Mouse (Mus musculus) testis, adult 2 months (tissue): ENCODE results near the gene Bloc1s6. TPM values are rescaled to one million over a fixed set of nuclear protein-coding genes. Genes with fewer than 3 reads are reported as not detected.

Source experiments
- H3K27ac ChIP-seq: fragments of 200-500 bp; 2 replicates; pipeline ENCODE4 v1.5.1; 2012; ENCODE audit warnings: low read depth, low read length; ENCODE audit not compliant: control insufficient read depth, insufficient read depth
- H3K27me3 ChIP-seq: fragments of 200-500 bp; 2 replicates; pipeline ENCODE4 v1.6.1; 2012; ENCODE audit warnings: mild to moderate bottlenecking, low read length, moderate library complexity; ENCODE audit not compliant: control insufficient read depth, insufficient read depth
- H3K36me3 ChIP-seq: fragments of 200-500 bp; 2 replicates; pipeline ENCODE4 v1.6.1; 2012; ENCODE audit warnings: mild to moderate bottlenecking, low read length; ENCODE audit not compliant: control insufficient read depth, insufficient read depth
- H3K4me1 ChIP-seq: fragments of 200-500 bp; 2 replicates; pipeline ENCODE4 v1.6.1; 2012; ENCODE audit warnings: low read length; ENCODE audit not compliant: control insufficient read depth, insufficient read depth
- H3K4me3 ChIP-seq: fragments of 200-500 bp; 2 replicates; pipeline ENCODE4 v1.5.1; 2012; ENCODE audit warnings: low read depth, mild to moderate bottlenecking, low read length, moderate library complexity, mixed read lengths; ENCODE audit not compliant: control insufficient read depth
- CTCF ChIP-seq: fragments of 200-500 bp; IDR thresholded peaks from 2 replicates; pipeline ENCODE4 v1.5.1; 2012; ENCODE audit warnings: low read depth, mild to moderate bottlenecking, inconsistent platforms, low read length, moderate library complexity; ENCODE audit not compliant: control insufficient read depth, insufficient read depth, insufficient replicate concordance
- POLR2A ChIP-seq: fragments of 200-500 bp; IDR thresholded peaks from 2 replicates; pipeline ENCODE4 v1.6.1; 2012; ENCODE audit warnings: low read depth, mild to moderate bottlenecking, inconsistent platforms, low read length, moderate library complexity; ENCODE audit not compliant: control insufficient read depth
- polyA plus RNA-seq: library from polyadenylated mRNA; depleted of rRNA; stranded (reverse); fragments of >200 nt; gene quantifications from 2 replicates; pipeline ENCODE4 v1.2.3, GENCODE M21; 2012

Gene Bloc1s6
- polyA plus RNA-seq, 1 experiment: 21.8 TPM

GRCm38 (mm10) chr2:122725604-122726003 lies 12.7 kb upstream of the Bloc1s6 start:
- TF ChIP-seq CTCF (peak; percentile 76; the same call in 1 of the 2 replicates), POLR2A (no peak)
- H3K36me3 ChIP-seq: no peaks in the 10 kb centered on the region
- H3K4me3 ChIP-seq: no peak overlapping the region
- H3K27ac ChIP-seq: no peak overlapping the region
- H3K27me3 ChIP-seq: no peaks in the 10 kb centered on the region
- H3K4me1 ChIP-seq: peaks cover 2% of the 10 kb centered on the region; the same call in 1 of the 2 replicates

- Histone ChIP-seq H3K4me1 (no peaks in the 10 kb centered on the region; the same call in 1 of the 2 replicates), H3K27ac (no peak overlapping the region), H3K27me3 (no peaks in the 10 kb centered on the region), H3K4me3 (no peak overlapping the region), H3K36me3 (no peaks in the 10 kb centered on the region)
- TF ChIP-seq POLR2A (no peak), CTCF (no peak)
Observed at GRCm38 (mm10) chr2:122731456-122731855, 6.8 kb upstream of the Bloc1s6 start.

- H3K4me1 ChIP-seq: no peaks in the 10 kb centered on the region; the same call in none of the 2 replicates
- H3K4me3 ChIP-seq: peak overlapping the region; percentile 95
- H3K36me3 ChIP-seq: no peaks in the 10 kb centered on the region
- H3K27me3 ChIP-seq: no peaks in the 10 kb centered on the region
- peak overlapping the region; percentile 84 for H3K27ac ChIP-seq
- TF ChIP-seq CTCF (no peak), POLR2A (no peak)
Observed at GRCm38 (mm10) chr2:122739023-122739422, 720 bp downstream of the Bloc1s6 start.

- Histone ChIP-seq H3K4me1 (no peaks in the 10 kb centered on the region), H3K36me3 (no peaks in the 10 kb centered on the region; the same call in 1 of the 2 replicates), H3K4me3 (no peak overlapping the region), H3K27ac (no peak overlapping the region), H3K27me3 (no peaks in the 10 kb centered on the region)
- TF ChIP-seq POLR2A (no peak), CTCF (no peak)
Observed at GRCm38 (mm10) chr2:122746461-122746860, 8.2 kb downstream of the Bloc1s6 start.

- no peak overlapping the region for H3K4me3 ChIP-seq
- H3K4me1 ChIP-seq: no peaks in the 10 kb centered on the region
- H3K27ac ChIP-seq: no peak overlapping the region
- TF ChIP-seq POLR2A (no peak), CTCF (peak; percentile 62; the same call in 1 of the 2 replicates)
- H3K27me3 ChIP-seq: no peaks in the 10 kb centered on the region
- no peaks in the 10 kb centered on the region for H3K36me3 ChIP-seq
Observed at GRCm38 (mm10) chr2:122753739-122754343, 15.5 kb downstream of the Bloc1s6 start.

- H3K27me3 ChIP-seq: no peaks in the 10 kb centered on the region
- TF ChIP-seq POLR2A (no peak), CTCF (no peak)
- H3K36me3 ChIP-seq: no peaks in the 10 kb centered on the region
- H3K27ac ChIP-seq: no peak overlapping the region
- H3K4me1 ChIP-seq: no peaks in the 10 kb centered on the region
- H3K4me3 ChIP-seq: no peak overlapping the region
Observed at GRCm38 (mm10) chr2:122759791-122760190, 21.5 kb downstream of the Bloc1s6 start.

- H3K4me3 ChIP-seq: no peak overlapping the region
- no peaks in the 10 kb centered on the region for H3K27me3 ChIP-seq
- no peak overlapping the region for H3K27ac ChIP-seq
- TF ChIP-seq CTCF (no peak), POLR2A (no peak)
- no peaks in the 10 kb centered on the region for H3K36me3 ChIP-seq
- H3K4me1 ChIP-seq: no peaks in the 10 kb centered on the region
Observed at GRCm38 (mm10) chr2:122762991-122763390, 24.7 kb downstream of the Bloc1s6 start.
